Mouse (Mus musculus) hindbrain, embryonic 10.5 days (tissue): ENCODE data around the gene Col17a1. TPM values are rescaled to one million over a fixed set of nuclear protein-coding genes. Genes with fewer than 3 reads are reported as not detected.

ENCODE experiments used
- DNase-seq: peaks from one replicate; pipeline ENCODE4 v3.0.0-alpha.2; 2017; ENCODE audit warnings: low spot score
- H3K27ac ChIP-seq: fragments of 300-500 bp; sonication (generic); 2 replicates; pipeline ENCODE4 v1.5.1; 2016; ENCODE audit warnings: mild to moderate bottlenecking, moderate library complexity
- H3K27me3 ChIP-seq: fragments of 300-500 bp; sonication (generic); 2 replicates; pipeline ENCODE4 v1.6.1; 2016; ENCODE audit warnings: mild to moderate bottlenecking; ENCODE audit not compliant: poor library complexity, insufficient read depth, severe bottlenecking
- H3K36me3 ChIP-seq: fragments of 300-500 bp; sonication (generic); 2 replicates; pipeline ENCODE4 v1.6.1; 2016; ENCODE audit warnings: mild to moderate bottlenecking, moderate library complexity
- H3K4me1 ChIP-seq: fragments of 300-500 bp; sonication (generic); replicated peaks from 2 replicates; pipeline ENCODE4 v1.6.1; 2016; ENCODE audit warnings: mild to moderate bottlenecking
- H3K4me3 ChIP-seq: fragments of 300-500 bp; sonication (generic); 2 replicates; pipeline ENCODE4 v1.5.1; 2016; ENCODE audit warnings: mild to moderate bottlenecking, moderate library complexity
- H3K9me3 ChIP-seq: fragments of 300-500 bp; sonication (generic); 2 replicates; pipeline ENCODE4 v1.6.1; 2016; ENCODE audit warnings: mild to moderate bottlenecking, moderate library complexity
- WGBS: fragments of 180-500 bp; shearing (Covaris S2); methylation state at CpG from one replicate; pipeline ENCODE4 v1.1.7; 2016; 5-methylcytosine and 5-hydroxymethylcytosine counted together
- polyA plus RNA-seq: library from polyadenylated mRNA; unstranded; fragments of >200 nt; fragmentation: Nextera tagmentation; extraction: Ambion mirVana; gene quantifications from 2 replicates; pipeline ENCODE4 v1.2.1, GENCODE M21; 2016

Gene Col17a1
- polyA plus RNA-seq, 1 experiment from 2014 or later: 0.30 TPM

- no peak for DNase-seq
- H3K4me1 ChIP-seq: peaks cover 6% of the 10 kb centered on the region; the same call in 1 of the 2 replicates
- WGBS: 94% methylated on average over 10 of the region's 10 CpGs
- no peaks in the 10 kb centered on the region for H3K27me3 ChIP-seq
- H3K27ac ChIP-seq: no peak overlapping the region
- no peaks in the 10 kb centered on the region for H3K9me3 ChIP-seq
- peaks cover 56% of the 10 kb centered on the region for H3K36me3 ChIP-seq
- H3K4me3 ChIP-seq: no peak overlapping the region
These were observed 64.4 kb downstream of the Col17a1 start for GRCm38 (mm10) chr19:47627450-47627849.

- H3K9me3 ChIP-seq: no peaks in the 10 kb centered on the region
- DNase-seq: no peak
- no peaks in the 10 kb centered on the region for H3K27me3 ChIP-seq
- peaks cover 6% of the 10 kb centered on the region; the same call in 1 of the 2 replicates for H3K4me1 ChIP-seq
- no peak overlapping the region for H3K4me3 ChIP-seq
- WGBS: 43% methylated on average over 10 of the region's 10 CpGs
- peaks cover 66% of the 10 kb centered on the region for H3K36me3 ChIP-seq
- H3K27ac ChIP-seq: 0 out of 2 replicates have a peak overlapping the region, but pooled peaks have one; percentile 8
These were observed 66.8 kb downstream of the Col17a1 start for GRCm38 (mm10) chr19:47624940-47625711.

GRCm38 (mm10) chr19:47621478-47621877 is 70.4 kb downstream of the Col17a1 start:
- Histone ChIP-seq H3K27me3 (no peaks in the 10 kb centered on the region), H3K36me3 (peaks cover 84% of the 10 kb centered on the region), H3K27ac (no peak overlapping the region), H3K9me3 (no peaks in the 10 kb centered on the region), H3K4me1 (peaks cover 6% of the 10 kb centered on the region; the same call in 1 of the 2 replicates), H3K4me3 (no peak overlapping the region)
- WGBS: 86% methylated on average over 8 of the region's 8 CpGs
- no peak for DNase-seq

GRCm38 (mm10) chr19:47613442-47613841 is 78.5 kb downstream of the Col17a1 start:
- Histone ChIP-seq H3K4me1 (no peaks in the 10 kb centered on the region), H3K4me3 (no peak overlapping the region), H3K9me3 (no peaks in the 10 kb centered on the region), H3K36me3 (peaks cover 58% of the 10 kb centered on the region), H3K27me3 (no peaks in the 10 kb centered on the region), H3K27ac (no peak overlapping the region)
- WGBS: 61% methylated on average over 7 of the region's 7 CpGs
- no peak for DNase-seq

GRCm38 (mm10) chr19:47608513-47608912 is 83.4 kb downstream of the Col17a1 start:
- Histone ChIP-seq H3K9me3 (no peaks in the 10 kb centered on the region), H3K27ac (no peak overlapping the region), H3K36me3 (peaks cover 23% of the 10 kb centered on the region), H3K4me3 (no peak overlapping the region), H3K4me1 (no peaks in the 10 kb centered on the region), H3K27me3 (no peaks in the 10 kb centered on the region)
- no peak for DNase-seq
- 76% methylated on average over 3 of the region's 3 CpGs for WGBS

Other genes with a start within 250 kb of the Col17a1 start
- gene Sh3pxd2a, start 227.7 kb downstream of the Col17a1 start, polyA plus RNA-seq: 2.7 TPM in 2 replicates
- gene Stn1, start 154.6 kb downstream of the Col17a1 start, polyA plus RNA-seq: 60.9 and 63.5 TPM in 2 replicates
- gene Slk, start 112.4 kb downstream of the Col17a1 start, polyA plus RNA-seq: 5.1 and 7.8 TPM in 2 replicates
- gene Sfr1, start 39.6 kb upstream of the Col17a1 start, polyA plus RNA-seq: 211 and 264 TPM in 2 replicates
- gene Gsto1, start 162.9 kb upstream of the Col17a1 start, polyA plus RNA-seq: 109 and 115 TPM in 2 replicates
- 1.6 and 1.8 TPM in 2 replicates for gene Gsto2, start 173.4 kb upstream of the Col17a1 start, polyA plus RNA-seq
- 0.07 and 1.0 TPM in 2 replicates for gene Cfap43, start 227.2 kb upstream of the Col17a1 start, polyA plus RNA-seq
- gene Itprip, start 227.2 kb upstream of the Col17a1 start, polyA plus RNA-seq: 20.7 and 21.9 TPM in 2 replicates
- gene Cfap58, start 245.6 kb upstream of the Col17a1 start, polyA plus RNA-seq: 0.41 TPM in 1 of 2 replicates, not detected in the other